Mouse (Mus musculus): ENCODE data around the gene Idh3g. TPM values are rescaled to one million over a fixed set of nuclear protein-coding genes. Genes with fewer than 3 reads are reported as not detected.

Gene Idh3g
- polyA plus RNA-seq, 2 experiments = 217 to 366 TPM

- Histone ChIP-seq H3K27me3 (ENCODE audit: control insufficient read depth, insufficient read depth, low read length) (no peaks in the 10 kb centered on the region), H3K9ac (ENCODE audit: low read depth, low read length, severe bottlenecking) (no peak overlapping the region), H3K27ac (replicated peaks; ENCODE audit: low read depth, low read length) (no peak overlapping the region), H3K4me3 (replicated peaks; ENCODE audit: low read length) (no peak overlapping the region), H3K4me1 (ENCODE audit: control insufficient read depth, insufficient read depth, low read length) (no peaks in the 10 kb centered on the region), H3K4me2 (replicated peaks; ENCODE audit: low read depth, low read length, severe bottlenecking) (no peak overlapping the region), H3K36me3 (ENCODE audit: control insufficient read depth, insufficient read depth, low read length) (no peaks in the 10 kb centered on the region), H3K9me3 (ENCODE audit: control insufficient read depth, low read length) (no peaks in the 10 kb centered on the region)
- DNase-seq (ENCODE audit: low spot score) (no peak), ATAC-seq (ENCODE audit: low FRiP score, low read depth) (no peak)
- 60% methylated on average over 3 of the region's 3 CpGs for WGBS
- no peak for TF ChIP-seq POLR2A (IDR thresholded peaks at IDR 0.05; ENCODE audit: borderline replicate concordance, extremely low read depth, insufficient read depth, insufficient read length)
Observed at GRCm38 (mm10) chrX:73816596-73817314, 30.1 kb upstream of the Idh3g start.

GRCm38 (mm10) chrX:73815072-73815471, 28.4 kb upstream of the Idh3g start:
- no peaks in the 10 kb centered on the region for H3K27me3 ChIP-seq (ENCODE audit: control insufficient read depth, insufficient read depth, low read length)
- WGBS = 25% methylated on average over 13 of the region's 14 CpGs
- peak; percentile 67; the same call in 1 of the 2 replicates for ATAC-seq (ENCODE audit: low FRiP score, low read depth)

GRCm38 (mm10) chrX:73805814-73806213, 19.1 kb upstream of the Idh3g start:
- no peaks in the 10 kb centered on the region for H3K4me1 ChIP-seq (ENCODE audit: control insufficient read depth, insufficient read depth, low read length)
- H3K9ac ChIP-seq (ENCODE audit: low read depth, low read length, severe bottlenecking) = no peak overlapping the region
- H3K4me3 ChIP-seq (replicated peaks; ENCODE audit: low read length) = no peak overlapping the region
- H3K27me3 ChIP-seq (ENCODE audit: control insufficient read depth, insufficient read depth, low read length) = no peaks in the 10 kb centered on the region
- no peak for ATAC-seq (ENCODE audit: low FRiP score, low read depth)
- H3K36me3 ChIP-seq (ENCODE audit: control insufficient read depth, insufficient read depth, low read length) = no peaks in the 10 kb centered on the region
- H3K4me2 ChIP-seq (replicated peaks; ENCODE audit: low read depth, low read length, severe bottlenecking) = no peak overlapping the region
- H3K27ac ChIP-seq (replicated peaks; ENCODE audit: low read depth, low read length) = no peak overlapping the region
- DNase-seq (ENCODE audit: low spot score) = no peak
- no peak for TF ChIP-seq POLR2A (IDR thresholded peaks at IDR 0.05; ENCODE audit: borderline replicate concordance, extremely low read depth, insufficient read depth, insufficient read length)
- WGBS = 38% methylated on average over 1 of the region's 1 CpGs
- no peaks in the 10 kb centered on the region for H3K9me3 ChIP-seq (ENCODE audit: control insufficient read depth, low read length)

More at GRCm38 (mm10) chrX:73815072-73815471, 28.4 kb upstream of the Idh3g start:
- H3K4me3 ChIP-seq (replicated peaks; ENCODE audit: low read length) = peak overlapping the region; percentile 30
- H3K27ac ChIP-seq (replicated peaks; ENCODE audit: low read depth, low read length) = no peak overlapping the region
- peak overlapping the region; percentile 27; the same call in 1 of the 2 replicates for H3K4me2 ChIP-seq (replicated peaks; ENCODE audit: low read depth, low read length, severe bottlenecking)
- TF ChIP-seq POLR2A (IDR thresholded peaks at IDR 0.05; ENCODE audit: borderline replicate concordance, extremely low read depth, insufficient read depth, insufficient read length) = peak; percentile 40; the same call in 1 of the 2 replicates
- H3K4me1 ChIP-seq (ENCODE audit: control insufficient read depth, insufficient read depth, low read length) = no peaks in the 10 kb centered on the region
- no peak for DNase-seq (ENCODE audit: low spot score)
- no peaks in the 10 kb centered on the region for H3K36me3 ChIP-seq (ENCODE audit: control insufficient read depth, insufficient read depth, low read length)
- no peaks in the 10 kb centered on the region for H3K9me3 ChIP-seq (ENCODE audit: control insufficient read depth, low read length)
- peak overlapping the region; percentile 55 for H3K9ac ChIP-seq (ENCODE audit: low read depth, low read length, severe bottlenecking)

- ATAC-seq (ENCODE audit: low FRiP score, low read depth) (peak; percentile 53; the same call in 1 of the 2 replicates), DNase-seq (ENCODE audit: low spot score) (peak; percentile 15)
- Histone ChIP-seq H3K9me3 (ENCODE audit: control insufficient read depth, low read length) (no peaks in the 10 kb centered on the region), H3K9ac (ENCODE audit: low read depth, low read length, severe bottlenecking) (no peak overlapping the region), H3K4me1 (ENCODE audit: control insufficient read depth, insufficient read depth, low read length) (no peaks in the 10 kb centered on the region), H3K36me3 (ENCODE audit: control insufficient read depth, insufficient read depth, low read length) (peaks cover 6% of the 10 kb centered on the region; the same call in 1 of the 2 replicates), H3K27me3 (ENCODE audit: control insufficient read depth, insufficient read depth, low read length) (no peaks in the 10 kb centered on the region), H3K27ac (replicated peaks; ENCODE audit: low read depth, low read length) (no peak overlapping the region), H3K4me2 (replicated peaks; ENCODE audit: low read depth, low read length, severe bottlenecking) (no peak overlapping the region), H3K4me3 (replicated peaks; ENCODE audit: low read length) (no peak overlapping the region)
- no peak for TF ChIP-seq POLR2A (IDR thresholded peaks at IDR 0.05; ENCODE audit: borderline replicate concordance, extremely low read depth, insufficient read depth, insufficient read length)
- 36% methylated on average over 9 of the region's 9 CpGs for WGBS
Observed at GRCm38 (mm10) chrX:73798502-73798901, 11.8 kb upstream of the Idh3g start.

GRCm38 (mm10) chrX:73797511-73797910, 10.8 kb upstream of the Idh3g start:
- Histone ChIP-seq H3K27me3 (ENCODE audit: control insufficient read depth, insufficient read depth, low read length) (no peaks in the 10 kb centered on the region), H3K9ac (ENCODE audit: low read depth, low read length, severe bottlenecking) (no peak overlapping the region), H3K4me3 (replicated peaks; ENCODE audit: low read length) (no peak overlapping the region), H3K36me3 (ENCODE audit: control insufficient read depth, insufficient read depth, low read length) (peaks cover 6% of the 10 kb centered on the region; the same call in 1 of the 2 replicates), H3K9me3 (ENCODE audit: control insufficient read depth, low read length) (no peaks in the 10 kb centered on the region), H3K4me1 (ENCODE audit: control insufficient read depth, insufficient read depth, low read length) (no peaks in the 10 kb centered on the region), H3K27ac (replicated peaks; ENCODE audit: low read depth, low read length) (no peak overlapping the region), H3K4me2 (replicated peaks; ENCODE audit: low read depth, low read length, severe bottlenecking) (no peak overlapping the region)
- ATAC-seq (ENCODE audit: low FRiP score, low read depth) = no peak
- no peak for TF ChIP-seq POLR2A (IDR thresholded peaks at IDR 0.05; ENCODE audit: borderline replicate concordance, extremely low read depth, insufficient read depth, insufficient read length)
- WGBS = 96% methylated on average over 2 of the region's 2 CpGs
- DNase-seq (ENCODE audit: low spot score) = no peak

Data from limb, embryonic 14.5 days (tissue).